Mouse (Mus musculus): Measurements from ENCODE around the gene Slc25a3. TPM values are rescaled to one million over a fixed set of nuclear protein-coding genes. Genes with fewer than 3 reads are reported as not detected.

The Slc25a3 gene
- polyA plus RNA-seq, 1 experiment = 550 TPM

GRCm38 (mm10) chr10:91162077-91162476, 38.2 kb upstream of the Slc25a3 start:
- Histone ChIP-seq H3K4me1 (ENCODE audit: control insufficient read depth, insufficient read depth, low read length) (no peaks in the 10 kb centered on the region), H3K4me3 (ENCODE audit: low read depth, low read length) (no peak overlapping the region), H3K27me3 (ENCODE audit: control insufficient read depth, insufficient read depth, low read length, poor library complexity, severe bottlenecking) (no peaks in the 10 kb centered on the region), H3K36me3 (ENCODE audit: control insufficient read depth, insufficient read depth, low read length, poor library complexity, severe bottlenecking) (peaks cover 80% of the 10 kb centered on the region), H3K27ac (ENCODE audit: insufficient read depth, low read length) (no peak overlapping the region), H3K9ac (ENCODE audit: low read depth, poor library complexity, severe bottlenecking) (no peak overlapping the region), H3K9me3 (replicated peaks; ENCODE audit: control insufficient read depth, insufficient read depth, low read length, poor library complexity, severe bottlenecking) (no peaks in the 10 kb centered on the region)
- TF ChIP-seq CTCF (IDR thresholded peaks at IDR 0.05; ENCODE audit: low read depth, low read length) (no peak), POLR2A (IDR thresholded peaks at IDR 0.05; ENCODE audit: insufficient read depth, low read length) (no peak), EP300 (IDR thresholded peaks at IDR 0.05; ENCODE audit: insufficient read depth, low read depth, low read length) (no peak)

- no peaks in the 10 kb centered on the region for H3K27me3 ChIP-seq (ENCODE audit: control insufficient read depth, insufficient read depth, low read length, poor library complexity, severe bottlenecking)
- H3K9ac ChIP-seq (ENCODE audit: low read depth, poor library complexity, severe bottlenecking) = no peak overlapping the region
- no peak overlapping the region for H3K27ac ChIP-seq (ENCODE audit: insufficient read depth, low read length)
- TF ChIP-seq EP300 (IDR thresholded peaks at IDR 0.05; ENCODE audit: insufficient read depth, low read depth, low read length) (no peak), CTCF (IDR thresholded peaks at IDR 0.05; ENCODE audit: low read depth, low read length) (no peak), POLR2A (IDR thresholded peaks at IDR 0.05; ENCODE audit: insufficient read depth, low read length) (no peak)
- H3K36me3 ChIP-seq (ENCODE audit: control insufficient read depth, insufficient read depth, low read length, poor library complexity, severe bottlenecking) = peaks cover 87% of the 10 kb centered on the region
- H3K9me3 ChIP-seq (replicated peaks; ENCODE audit: control insufficient read depth, insufficient read depth, low read length, poor library complexity, severe bottlenecking) = no peaks in the 10 kb centered on the region
- H3K4me1 ChIP-seq (ENCODE audit: control insufficient read depth, insufficient read depth, low read length) = no peaks in the 10 kb centered on the region
- H3K4me3 ChIP-seq (ENCODE audit: low read depth, low read length) = no peak overlapping the region
Measured at GRCm38 (mm10) chr10:91161006-91161405, 37.1 kb upstream of the Slc25a3 start.

GRCm38 (mm10) chr10:91158442-91158841, 34.6 kb upstream of the Slc25a3 start:
- Histone ChIP-seq H3K9ac (ENCODE audit: low read depth, poor library complexity, severe bottlenecking) (no peak overlapping the region), H3K9me3 (replicated peaks; ENCODE audit: control insufficient read depth, insufficient read depth, low read length, poor library complexity, severe bottlenecking) (no peaks in the 10 kb centered on the region), H3K27me3 (ENCODE audit: control insufficient read depth, insufficient read depth, low read length, poor library complexity, severe bottlenecking) (no peaks in the 10 kb centered on the region), H3K27ac (ENCODE audit: insufficient read depth, low read length) (no peak overlapping the region), H3K36me3 (ENCODE audit: control insufficient read depth, insufficient read depth, low read length, poor library complexity, severe bottlenecking) (peaks cover 90% of the 10 kb centered on the region), H3K4me1 (ENCODE audit: control insufficient read depth, insufficient read depth, low read length) (no peaks in the 10 kb centered on the region), H3K4me3 (ENCODE audit: low read depth, low read length) (no peak overlapping the region)
- TF ChIP-seq CTCF (IDR thresholded peaks at IDR 0.05; ENCODE audit: low read depth, low read length) = no peak
- TF ChIP-seq POLR2A (IDR thresholded peaks at IDR 0.05; ENCODE audit: insufficient read depth, low read length) = no peak

- Histone ChIP-seq H3K36me3 (ENCODE audit: control insufficient read depth, insufficient read depth, low read length, poor library complexity, severe bottlenecking) (peaks cover 90% of the 10 kb centered on the region), H3K9me3 (replicated peaks; ENCODE audit: control insufficient read depth, insufficient read depth, low read length, poor library complexity, severe bottlenecking) (no peaks in the 10 kb centered on the region), H3K27ac (ENCODE audit: insufficient read depth, low read length) (no peak overlapping the region), H3K4me3 (ENCODE audit: low read depth, low read length) (no peak overlapping the region), H3K27me3 (ENCODE audit: control insufficient read depth, insufficient read depth, low read length, poor library complexity, severe bottlenecking) (no peaks in the 10 kb centered on the region), H3K4me1 (ENCODE audit: control insufficient read depth, insufficient read depth, low read length) (no peaks in the 10 kb centered on the region), H3K9ac (ENCODE audit: low read depth, poor library complexity, severe bottlenecking) (no peak overlapping the region)
- TF ChIP-seq CTCF (IDR thresholded peaks at IDR 0.05; ENCODE audit: low read depth, low read length) = no peak
- no peak for TF ChIP-seq POLR2A (IDR thresholded peaks at IDR 0.05; ENCODE audit: insufficient read depth, low read length)
- no peak for TF ChIP-seq EP300 (IDR thresholded peaks at IDR 0.05; ENCODE audit: insufficient read depth, low read depth, low read length)
Measured at GRCm38 (mm10) chr10:91156338-91156737, 32.5 kb upstream of the Slc25a3 start.

GRCm38 (mm10) chr10:91153894-91154503, 30.1 kb upstream of the Slc25a3 start:
- H3K27ac ChIP-seq (ENCODE audit: insufficient read depth, low read length) = no peak overlapping the region
- peaks cover 93% of the 10 kb centered on the region for H3K36me3 ChIP-seq (ENCODE audit: control insufficient read depth, insufficient read depth, low read length, poor library complexity, severe bottlenecking)
- no peaks in the 10 kb centered on the region for H3K27me3 ChIP-seq (ENCODE audit: control insufficient read depth, insufficient read depth, low read length, poor library complexity, severe bottlenecking)
- TF ChIP-seq EP300 (IDR thresholded peaks at IDR 0.05; ENCODE audit: insufficient read depth, low read depth, low read length) = no peak
- TF ChIP-seq CTCF (IDR thresholded peaks at IDR 0.05; ENCODE audit: low read depth, low read length) = no peak
- TF ChIP-seq POLR2A (IDR thresholded peaks at IDR 0.05; ENCODE audit: insufficient read depth, low read length) = no peak
- no peak overlapping the region for H3K9ac ChIP-seq (ENCODE audit: low read depth, poor library complexity, severe bottlenecking)
- H3K4me3 ChIP-seq (ENCODE audit: low read depth, low read length) = no peak overlapping the region
- H3K9me3 ChIP-seq (replicated peaks; ENCODE audit: control insufficient read depth, insufficient read depth, low read length, poor library complexity, severe bottlenecking) = no peaks in the 10 kb centered on the region
- no peaks in the 10 kb centered on the region for H3K4me1 ChIP-seq (ENCODE audit: control insufficient read depth, insufficient read depth, low read length)

GRCm38 (mm10) chr10:91145413-91145812, 21.6 kb upstream of the Slc25a3 start:
- Histone ChIP-seq H3K27me3 (ENCODE audit: control insufficient read depth, insufficient read depth, low read length, poor library complexity, severe bottlenecking) (no peaks in the 10 kb centered on the region), H3K4me3 (ENCODE audit: low read depth, low read length) (no peak overlapping the region), H3K27ac (ENCODE audit: insufficient read depth, low read length) (no peak overlapping the region), H3K9ac (ENCODE audit: low read depth, poor library complexity, severe bottlenecking) (no peak overlapping the region), H3K4me1 (ENCODE audit: control insufficient read depth, insufficient read depth, low read length) (no peaks in the 10 kb centered on the region), H3K9me3 (replicated peaks; ENCODE audit: control insufficient read depth, insufficient read depth, low read length, poor library complexity, severe bottlenecking) (no peaks in the 10 kb centered on the region), H3K36me3 (ENCODE audit: control insufficient read depth, insufficient read depth, low read length, poor library complexity, severe bottlenecking) (peaks cover 26% of the 10 kb centered on the region)
- TF ChIP-seq EP300 (IDR thresholded peaks at IDR 0.05; ENCODE audit: insufficient read depth, low read depth, low read length) (no peak), POLR2A (IDR thresholded peaks at IDR 0.05; ENCODE audit: insufficient read depth, low read length) (no peak), CTCF (IDR thresholded peaks at IDR 0.05; ENCODE audit: low read depth, low read length) (no peak)

All from ES-Bruce4 (cell line).